Mouse (Mus musculus): ENCODE measurements around the gene Tob2. TPM values are rescaled to one million over a fixed set of nuclear protein-coding genes. Genes with fewer than 3 reads are reported as not detected.

Gene Tob2
- polyA plus RNA-seq, 1 experiment from 2014 or later, result 12.3 TPM

GRCm38 (mm10) chr15:81831136-81831825, 27.3 kb downstream of the Tob2 start:
- Histone ChIP-seq H3K27me3 (ENCODE audit: insufficient read depth, low read length) (no peaks in the 10 kb centered on the region), H3K27ac (ENCODE audit: low read depth) (peak overlapping the region; percentile 4), H3K4me2 (ENCODE audit: low read depth, low read length) (peak overlapping the region; percentile 41), H3K36me3 (replicated peaks; ENCODE audit: insufficient read depth, low read length) (no peaks in the 10 kb centered on the region), H3K4me1 (ENCODE audit: insufficient read depth) (peaks cover 19% of the 10 kb centered on the region), H3K9ac (replicated peaks) (peak overlapping the region; percentile 32), H3K9me3 (ENCODE audit: low read length) (no peaks in the 10 kb centered on the region), H3K4me3 (ENCODE audit: low read depth, low read length) (no peak overlapping the region)
- peak; percentile 89 for ATAC-seq
- TF ChIP-seq CTCF (IDR thresholded peaks at IDR 0.05; ENCODE audit: low read depth) (peak; percentile 100), EP300 (IDR thresholded peaks at IDR 0.05; ENCODE audit: low read depth) (0 out of 2 replicates have a peak, but pooled peaks have one; percentile 29)
- WGBS (ENCODE audit: insufficient replicate concordance), result 14% methylated on average over 24 of the region's 24 CpGs
- peak; percentile 94 for DNase-seq

GRCm38 (mm10) chr15:81830530-81830929, 28.1 kb downstream of the Tob2 start:
- H3K4me3 ChIP-seq (ENCODE audit: low read depth, low read length), result no peak overlapping the region
- H3K9ac ChIP-seq (replicated peaks), result peak overlapping the region; percentile 32; the same call in 1 of the 2 replicates
- no peak for DNase-seq
- H3K9me3 ChIP-seq (ENCODE audit: low read length), result no peaks in the 10 kb centered on the region
- TF ChIP-seq CTCF (IDR thresholded peaks at IDR 0.05; ENCODE audit: low read depth) (no peak), EP300 (IDR thresholded peaks at IDR 0.05; ENCODE audit: low read depth) (no peak)
- H3K36me3 ChIP-seq (replicated peaks; ENCODE audit: insufficient read depth, low read length), result no peaks in the 10 kb centered on the region
- H3K4me1 ChIP-seq (ENCODE audit: insufficient read depth), result peaks cover 11% of the 10 kb centered on the region
- no peak for ATAC-seq
- WGBS (ENCODE audit: insufficient replicate concordance), result 77% methylated on average over 4 of the region's 4 CpGs
- H3K27ac ChIP-seq (ENCODE audit: low read depth), result no peak overlapping the region
- H3K4me2 ChIP-seq (ENCODE audit: low read depth, low read length), result no peak overlapping the region
- H3K27me3 ChIP-seq (ENCODE audit: insufficient read depth, low read length), result no peaks in the 10 kb centered on the region

- H3K36me3 ChIP-seq (replicated peaks; ENCODE audit: insufficient read depth, low read length), result no peaks in the 10 kb centered on the region
- 67% methylated on average over 2 of the region's 2 CpGs for whole genome bisulfite sequencing (ENCODE audit: insufficient replicate concordance)
- ATAC-seq, result no peak
Measured at GRCm38 (mm10) chr15:81829208-81829580, 29.4 kb downstream of the Tob2 start.

GRCm38 (mm10) chr15:81828426-81829207, 30.0 kb downstream of the Tob2 start:
- Histone ChIP-seq H3K9me3 (ENCODE audit: low read length) (no peaks in the 10 kb centered on the region), H3K27me3 (ENCODE audit: insufficient read depth, low read length) (no peaks in the 10 kb centered on the region), H3K9ac (replicated peaks) (no peak overlapping the region), H3K36me3 (replicated peaks; ENCODE audit: insufficient read depth, low read length) (no peaks in the 10 kb centered on the region), H3K4me2 (ENCODE audit: low read depth, low read length) (no peak overlapping the region), H3K27ac (ENCODE audit: low read depth) (no peak overlapping the region), H3K4me3 (ENCODE audit: low read depth, low read length) (no peak overlapping the region), H3K4me1 (ENCODE audit: insufficient read depth) (peaks cover 4% of the 10 kb centered on the region; the same call in 1 of the 2 replicates)
- DNase-seq, result no peak
- no peak for ATAC-seq
- TF ChIP-seq EP300 (IDR thresholded peaks at IDR 0.05; ENCODE audit: low read depth) (no peak), CTCF (IDR thresholded peaks at IDR 0.05; ENCODE audit: low read depth) (no peak)
- 78% methylated on average over 7 of the region's 7 CpGs for WGBS (ENCODE audit: insufficient replicate concordance)

More at GRCm38 (mm10) chr15:81829208-81829580, 29.4 kb downstream of the Tob2 start:
- Histone ChIP-seq H3K9me3 (ENCODE audit: low read length) (no peaks in the 10 kb centered on the region), H3K9ac (replicated peaks) (no peak overlapping the region), H3K4me2 (ENCODE audit: low read depth, low read length) (no peak overlapping the region), H3K27me3 (ENCODE audit: insufficient read depth, low read length) (no peaks in the 10 kb centered on the region), H3K27ac (ENCODE audit: low read depth) (no peak overlapping the region), H3K4me1 (ENCODE audit: insufficient read depth) (peaks cover 8% of the 10 kb centered on the region), H3K4me3 (ENCODE audit: low read depth, low read length) (no peak overlapping the region)
- TF ChIP-seq EP300 (IDR thresholded peaks at IDR 0.05; ENCODE audit: low read depth) (no peak), CTCF (IDR thresholded peaks at IDR 0.05; ENCODE audit: low read depth) (no peak)
- DNase-seq, result no peak

GRCm38 (mm10) chr15:81824832-81825231, 33.8 kb downstream of the Tob2 start:
- Histone ChIP-seq H3K36me3 (replicated peaks; ENCODE audit: insufficient read depth, low read length) (0 out of 2 replicates have a peak, but pooled peaks cover 7% of the 10 kb centered on the region), H3K4me1 (ENCODE audit: insufficient read depth) (peaks cover 4% of the 10 kb centered on the region; the same call in 1 of the 2 replicates), H3K9ac (replicated peaks) (no peak overlapping the region), H3K4me3 (ENCODE audit: low read depth, low read length) (no peak overlapping the region), H3K4me2 (ENCODE audit: low read depth, low read length) (no peak overlapping the region), H3K27ac (ENCODE audit: low read depth) (no peak overlapping the region), H3K27me3 (ENCODE audit: insufficient read depth, low read length) (no peaks in the 10 kb centered on the region), H3K9me3 (ENCODE audit: low read length) (no peaks in the 10 kb centered on the region)
- TF ChIP-seq CTCF (IDR thresholded peaks at IDR 0.05; ENCODE audit: low read depth), result no peak
- TF ChIP-seq EP300 (IDR thresholded peaks at IDR 0.05; ENCODE audit: low read depth), result no peak
- DNase-seq, result no peak
- 76% methylated on average over 3 of the region's 3 CpGs for WGBS (ENCODE audit: insufficient replicate concordance)
- ATAC-seq, result no peak

GRCm38 (mm10) chr15:81822631-81823030, 36.0 kb downstream of the Tob2 start:
- peaks cover 8% of the 10 kb centered on the region; the same call in 1 of the 2 replicates for H3K36me3 ChIP-seq (replicated peaks; ENCODE audit: insufficient read depth, low read length)
- no peaks in the 10 kb centered on the region; the same call in 1 of the 2 replicates for H3K4me1 ChIP-seq (ENCODE audit: insufficient read depth)
- H3K27ac ChIP-seq (ENCODE audit: low read depth), result peak overlapping the region; percentile 17; the same call in 1 of the 2 replicates
- H3K27me3 ChIP-seq (ENCODE audit: insufficient read depth, low read length), result no peaks in the 10 kb centered on the region
- no peaks in the 10 kb centered on the region for H3K9me3 ChIP-seq (ENCODE audit: low read length)
- WGBS (ENCODE audit: insufficient replicate concordance), result 61% methylated on average over 3 of the region's 3 CpGs
- ATAC-seq (peak; percentile 86), DNase-seq (no peak)
- H3K4me2 ChIP-seq (ENCODE audit: low read depth, low read length), result no peak overlapping the region
- no peak overlapping the region for H3K4me3 ChIP-seq (ENCODE audit: low read depth, low read length)
- no peak overlapping the region for H3K9ac ChIP-seq (replicated peaks)
- TF ChIP-seq EP300 (IDR thresholded peaks at IDR 0.05; ENCODE audit: low read depth) (no peak), CTCF (IDR thresholded peaks at IDR 0.05; ENCODE audit: low read depth) (no peak)

Measured in liver, postnatal 0 days (tissue).